Mouse (Mus musculus) kidney, postnatal 25 days (tissue): ENCODE results near the gene Olfr656.
A peak's percentile ranks its signal among the peaks of the same experiment; 100 is the strongest.

Source experiments
- DNase-seq, 2 experiments: peaks; one replicate each; pipeline ENCODE4 v3.0.0; 2021; ENCODE audit warnings: mixed read lengths in 2 of 2

Gene Olfr656

DNA sequence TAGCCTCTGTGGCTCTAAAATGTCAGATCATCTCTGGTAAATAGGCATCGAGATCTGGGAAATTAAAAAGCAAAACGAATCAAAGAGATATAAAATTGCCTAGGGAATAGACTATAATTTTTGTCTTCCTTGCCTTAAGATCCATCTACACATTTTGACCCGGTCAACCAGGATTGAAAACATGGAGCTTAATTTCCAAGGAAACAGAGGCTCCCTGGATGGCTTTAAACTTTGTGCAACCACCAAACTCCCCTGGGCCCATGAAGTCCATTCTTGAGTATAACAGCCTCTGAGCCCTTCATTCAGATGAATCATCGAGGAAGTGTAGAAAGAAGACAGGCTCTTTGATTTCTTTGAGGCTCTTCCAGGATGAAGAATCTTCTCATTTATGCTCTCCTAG lies at the start of gene Olfr656:
TSS of gene Olfr656 (plus strand) at position 301 of the 400 bp plus-strand sequence.
- DNase-seq, result no peak

- no peak for DNase-seq
Observed at GRCm38 (mm10) chr7:104577014-104577413, 36.7 kb upstream of the Olfr656 start, which contains the start of gene Olfr653. Gene Olfr653 (plus strand): TSS chr7:104577314.

GRCm38 (mm10) chr7:104580846-104581245 lies 32.9 kb upstream of the Olfr656 start:
- no peak for DNase-seq

DNA sequence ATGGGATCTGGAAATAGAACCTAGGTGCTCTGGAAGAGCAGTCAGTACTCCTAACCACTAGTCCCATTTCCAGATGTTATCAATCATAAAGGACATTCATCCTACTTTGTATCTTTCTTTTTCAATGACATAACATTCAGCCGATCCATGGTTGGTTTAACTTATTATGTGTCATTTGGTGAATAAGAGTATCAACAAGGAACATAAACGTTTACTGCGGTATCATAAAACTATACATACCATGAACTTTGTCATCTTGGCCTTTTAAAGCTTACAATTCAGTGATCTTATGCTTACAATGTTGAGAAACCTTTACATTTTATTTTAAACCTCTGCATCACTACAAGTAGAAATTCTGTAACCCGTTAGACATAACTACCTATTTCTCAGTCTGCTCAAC lies 32.3 kb upstream of the Olfr656 start:
- no peak for DNase-seq

- DNase-seq, result no peak
Observed at GRCm38 (mm10) chr7:104586725-104587124, 27.0 kb upstream of the Olfr656 start, which contains the start of gene Olfr654. Gene Olfr654 (plus strand): TSS chr7:104587025.

GRCm38 (mm10) chr7:104588274-104588673 lies 25.5 kb upstream of the Olfr656 start:
- DNase-seq, result no peak

DNA sequence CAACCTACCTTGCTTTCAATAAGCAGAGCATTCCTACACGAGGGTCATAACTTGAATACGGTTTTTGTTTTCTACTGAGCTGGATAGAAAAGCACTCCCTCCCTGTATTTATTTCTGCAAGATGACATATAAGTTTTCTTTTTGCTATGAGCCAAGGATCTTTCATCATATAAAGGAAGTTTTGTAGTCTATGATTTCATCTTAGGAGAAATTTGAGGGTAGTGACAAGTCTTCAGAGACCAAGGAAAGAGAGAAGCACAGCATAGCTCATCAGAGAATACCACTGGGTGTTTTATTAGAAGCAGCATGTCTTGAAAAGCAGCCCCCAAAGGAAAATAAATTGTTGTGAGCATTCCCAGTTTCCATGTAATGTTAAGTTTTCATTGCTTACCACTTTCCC lies 12.1 kb upstream of the Olfr656 start, which contains the start of gene Olfr655:
TSS of gene Olfr655 (minus strand) at position 101 of the 400 bp plus-strand sequence.
- no peak for DNase-seq

- DNase-seq, result peak; percentile 33 to 51
Observed at GRCm38 (mm10) chr7:104603173-104603572, 10.6 kb upstream of the Olfr656 start.

DNA sequence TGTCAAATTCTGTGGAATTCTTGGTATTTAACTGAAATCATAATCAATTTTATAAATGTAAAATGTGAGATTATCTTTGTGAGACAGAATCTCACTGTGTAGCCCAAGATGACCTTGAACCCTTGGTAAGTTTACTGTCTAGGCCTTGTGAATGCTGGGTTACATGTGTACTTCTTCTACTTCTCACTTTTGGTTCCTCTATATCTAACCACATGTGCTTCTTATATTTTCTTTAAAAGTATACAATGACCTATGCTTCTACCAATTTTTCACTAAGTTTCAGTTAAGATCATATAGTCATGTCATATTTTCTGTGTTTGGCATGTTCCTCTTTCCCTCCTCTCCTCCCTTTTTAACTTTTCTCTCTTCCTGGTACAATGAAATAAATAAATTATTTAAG lies 9.0 kb upstream of the Olfr656 start:
- no peak for DNase-seq

GRCm38 (mm10) chr7:104624494-104624893 lies 10.7 kb downstream of the Olfr656 start, which contains the start of gene Olfr657:
Gene Olfr657 (plus strand): TSS chr7:104624794.
- no peak for DNase-seq

- peak; percentile 21 to 44 for DNase-seq
Observed at GRCm38 (mm10) chr7:104646841-104647482, 33.2 kb downstream of the Olfr656 start, which contains the start of gene Olfr658. Gene Olfr658 (minus strand): TSS chr7:104647305.

GRCm38 (mm10) chr7:104666453-104666852 lies 52.7 kb downstream of the Olfr656 start, which contains the start of gene Olfr659:
Gene Olfr659 (plus strand): TSS chr7:104666753.
- no peak for DNase-seq
